Mouse (Mus musculus) lung, postnatal 25 days (tissue): ENCODE data around the gene Kcnn4.

Source experiments
- DNase-seq: peaks from one replicate; pipeline ENCODE4 v3.0.0; 2022; ENCODE audit warnings: low spot score

Gene Kcnn4

DNA sequence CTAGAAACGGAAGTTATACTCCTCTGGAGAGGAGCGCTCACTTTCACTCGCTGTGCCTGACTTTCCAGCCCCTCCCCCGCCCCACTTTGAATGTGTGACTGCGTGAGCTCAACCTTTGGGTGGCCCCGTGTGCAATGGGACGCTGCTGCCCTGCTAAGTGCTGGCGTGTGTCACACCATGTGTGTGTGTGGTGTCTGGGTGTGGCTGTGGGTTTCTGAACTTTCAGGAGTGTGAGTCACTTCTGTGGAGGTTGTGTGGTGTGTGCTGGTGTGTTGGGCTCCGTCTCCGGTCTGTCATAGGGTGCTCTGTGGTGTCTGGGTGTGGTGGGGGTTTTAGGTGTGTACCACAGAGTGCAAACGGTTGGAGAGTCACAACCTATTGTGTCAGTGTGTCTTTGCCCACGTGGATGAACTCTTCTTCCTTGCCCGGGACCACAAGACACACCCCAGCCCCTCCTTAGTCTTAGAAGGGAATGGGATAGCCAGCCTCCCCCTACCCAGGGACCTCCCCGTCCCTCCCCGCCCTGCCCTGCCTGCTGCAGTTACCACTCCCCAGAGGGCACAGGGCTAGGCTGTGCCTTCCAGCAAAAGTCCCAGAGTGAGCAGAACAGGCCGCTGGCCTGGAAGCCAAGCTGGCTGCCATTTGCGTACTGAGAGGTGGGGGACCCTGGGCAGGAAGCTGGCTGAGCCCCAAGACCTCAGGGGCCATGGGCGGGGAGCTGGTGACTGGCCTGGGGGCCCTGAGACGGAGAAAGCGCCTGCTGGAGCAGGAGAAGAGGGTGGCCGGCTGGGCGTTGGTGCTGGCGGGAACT, at the start of gene Kcnn4:
Gene Kcnn4 (plus strand): TSS at position 533 of the 811 bp plus-strand sequence.
- peak; percentile 31 for DNase-seq

DNA sequence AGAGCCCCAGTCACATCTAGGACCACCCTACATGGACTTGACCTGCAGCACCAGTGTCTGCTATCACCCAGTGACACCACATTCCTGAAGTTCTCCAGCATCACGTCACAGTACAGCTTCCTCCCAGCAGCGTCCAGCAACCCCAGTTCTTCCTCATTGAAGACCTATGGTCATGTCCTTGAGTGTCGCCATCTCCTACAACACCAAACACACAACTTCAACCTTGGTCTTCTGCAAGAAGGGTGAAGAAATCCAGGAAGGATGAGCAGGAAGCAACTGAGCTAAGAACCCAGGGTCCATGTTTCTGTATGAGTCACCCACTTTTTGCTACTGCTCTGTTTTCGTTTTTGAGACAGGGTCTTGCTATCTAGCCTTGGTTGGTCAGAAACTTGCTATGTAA, 47.5 kb upstream of the Kcnn4 start:
- no peak for DNase-seq

DNA sequence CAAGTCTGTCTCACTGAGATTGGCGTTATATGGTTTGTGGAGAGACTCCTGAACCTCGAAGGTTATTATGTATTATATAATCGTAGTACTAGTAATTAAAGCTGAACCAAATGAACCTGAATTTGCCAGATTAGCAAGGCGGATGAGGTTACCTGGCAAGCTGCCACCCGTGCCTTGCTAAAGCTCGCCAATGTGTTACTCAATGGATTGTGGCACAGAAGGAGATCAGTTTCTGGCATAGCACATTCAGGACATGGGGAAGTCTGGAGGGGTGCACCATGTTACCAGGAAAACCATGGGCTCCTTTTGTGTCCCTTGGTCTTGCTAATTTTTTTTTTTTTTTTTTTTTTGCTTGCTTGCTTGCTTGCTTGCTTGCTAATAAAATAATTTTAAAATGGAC, 44.9 kb upstream of the Kcnn4 start:
- peak; percentile 23 for DNase-seq

DNA sequence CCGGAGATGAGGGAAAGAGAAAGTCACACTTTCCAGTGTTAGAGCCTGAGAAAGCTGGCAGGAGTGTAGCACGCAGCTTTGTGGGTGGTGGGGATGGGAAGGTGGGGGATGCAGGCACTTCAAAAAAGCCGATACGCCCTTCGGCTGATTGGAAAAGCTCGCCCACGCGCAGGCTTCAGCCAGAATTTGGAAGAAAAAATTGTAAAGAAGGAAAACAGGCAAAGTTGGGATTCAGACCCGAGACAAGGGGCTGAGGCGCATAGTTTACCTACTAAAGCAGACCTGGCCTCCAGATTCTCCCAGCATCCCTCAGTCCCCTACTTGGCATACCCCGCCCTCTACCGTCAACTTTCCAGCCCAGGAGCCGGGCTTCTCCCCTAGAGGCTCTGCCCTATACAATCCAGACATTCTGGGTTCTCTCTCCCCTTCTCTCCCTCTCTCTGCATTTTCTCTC, 44.4 kb upstream of the Kcnn4 start:
- no peak for DNase-seq

DNA sequence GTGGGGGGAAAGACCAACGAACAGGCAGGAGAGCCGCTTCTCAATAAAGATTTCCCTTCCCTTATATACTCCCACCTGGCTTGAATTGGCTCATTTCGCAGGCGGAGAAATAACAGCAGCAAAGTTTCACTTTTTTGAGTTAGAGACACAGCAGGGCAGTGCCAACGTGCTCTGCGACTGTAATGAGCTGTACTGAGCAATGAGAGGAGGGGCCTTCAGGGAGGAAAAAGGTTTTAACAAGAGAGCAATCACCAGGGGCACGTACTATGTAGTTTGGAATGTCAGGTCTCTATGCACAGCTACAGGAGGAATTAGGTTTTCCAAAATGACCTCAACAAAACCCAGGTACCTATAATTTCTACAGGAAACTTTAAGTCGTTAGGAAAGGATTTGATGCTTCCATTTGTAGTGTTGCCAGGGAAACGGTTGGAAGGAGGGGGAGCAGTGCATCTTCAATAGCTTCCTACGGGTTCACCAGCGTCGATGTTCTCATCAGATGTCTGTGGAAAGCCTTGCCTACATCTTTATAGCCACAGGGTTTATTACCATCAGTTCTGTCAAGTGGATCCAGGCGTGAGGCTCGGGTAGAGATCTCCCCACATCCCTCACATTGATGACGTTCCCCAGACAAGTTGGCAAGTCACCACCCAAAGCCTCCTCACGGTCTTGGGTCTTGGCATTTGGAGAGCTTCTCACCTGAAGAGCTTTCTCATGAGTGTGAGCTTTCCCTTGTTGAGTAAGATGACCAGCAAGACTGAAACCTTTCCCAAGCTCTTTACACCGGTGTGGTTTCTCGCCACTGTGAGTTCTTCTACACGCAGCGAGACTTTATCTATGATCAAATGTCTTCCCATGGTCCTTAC, 43.6 kb upstream of the Kcnn4 start:
- DNase-seq, result peak; percentile 29

DNA sequence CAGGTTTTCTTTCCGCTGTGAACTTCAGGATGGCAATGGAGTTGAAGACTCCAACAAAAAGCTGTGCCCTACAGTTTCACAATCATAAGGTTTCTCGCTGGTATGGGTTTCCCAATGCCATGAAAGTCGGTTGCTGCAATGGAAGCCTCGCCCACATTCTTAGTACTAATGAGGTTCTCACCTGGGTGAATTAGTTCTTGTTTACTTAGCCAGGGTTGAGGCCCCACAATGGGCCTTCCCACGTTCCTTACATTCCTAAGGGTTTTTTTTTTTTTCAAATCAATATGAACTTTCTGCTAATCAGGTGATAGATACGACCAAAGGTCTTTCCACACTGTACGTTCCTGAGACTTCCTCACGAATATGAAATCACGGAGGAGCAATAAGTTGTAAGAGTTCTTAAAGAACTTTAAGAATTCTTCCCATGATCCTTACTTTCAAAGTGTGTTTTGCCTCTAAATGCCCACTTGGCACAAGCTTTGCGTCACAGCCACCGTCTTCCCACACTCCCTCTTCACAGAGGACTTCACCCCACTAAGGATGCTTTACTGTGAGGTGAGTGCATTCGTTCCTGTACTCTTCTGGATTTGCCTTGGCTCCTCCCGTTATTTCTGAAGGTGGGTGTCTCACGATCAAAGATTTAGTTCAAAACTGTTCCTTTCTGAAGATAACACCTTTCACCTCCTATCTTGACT, 42.6 kb upstream of the Kcnn4 start:
- peak; percentile 66 for DNase-seq

DNA sequence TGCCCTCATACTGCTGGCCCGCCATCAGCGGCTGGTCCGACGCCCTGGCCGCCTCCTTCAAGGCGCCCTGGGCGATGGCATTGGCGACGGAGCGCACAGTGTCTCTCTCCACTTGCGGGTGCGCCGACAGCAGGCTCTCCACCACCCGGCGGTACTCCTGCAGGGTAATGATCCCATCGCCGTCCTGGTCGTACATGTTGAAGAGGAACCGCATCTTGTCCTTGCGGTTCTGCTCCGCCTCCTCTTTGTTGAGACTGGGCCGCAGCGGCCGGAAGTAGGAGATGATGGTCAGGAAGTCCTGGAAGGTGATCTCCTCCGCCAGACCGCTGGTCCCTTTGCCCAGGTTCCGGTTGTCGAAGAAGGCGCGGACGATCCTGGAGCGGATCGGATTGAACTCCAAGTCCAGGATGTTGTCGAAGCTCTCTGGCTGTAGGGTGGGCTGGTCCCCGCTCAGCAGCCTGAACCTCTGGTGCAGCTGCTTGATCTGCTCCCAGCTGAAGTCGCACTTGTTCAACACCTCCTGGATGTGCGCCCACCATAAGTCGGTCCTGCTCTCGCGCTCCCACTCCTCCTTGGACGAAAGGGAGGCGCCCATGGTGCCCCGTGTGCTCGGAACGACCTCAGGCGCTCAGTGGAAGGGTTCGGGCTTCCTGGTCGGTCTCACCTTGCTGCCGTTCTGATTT, 36.6 kb upstream of the Kcnn4 start, which contains the start of gene Tescl:
Gene Tescl (minus strand): TSS at position 633 of the 683 bp plus-strand sequence.
- no peak for DNase-seq

DNA sequence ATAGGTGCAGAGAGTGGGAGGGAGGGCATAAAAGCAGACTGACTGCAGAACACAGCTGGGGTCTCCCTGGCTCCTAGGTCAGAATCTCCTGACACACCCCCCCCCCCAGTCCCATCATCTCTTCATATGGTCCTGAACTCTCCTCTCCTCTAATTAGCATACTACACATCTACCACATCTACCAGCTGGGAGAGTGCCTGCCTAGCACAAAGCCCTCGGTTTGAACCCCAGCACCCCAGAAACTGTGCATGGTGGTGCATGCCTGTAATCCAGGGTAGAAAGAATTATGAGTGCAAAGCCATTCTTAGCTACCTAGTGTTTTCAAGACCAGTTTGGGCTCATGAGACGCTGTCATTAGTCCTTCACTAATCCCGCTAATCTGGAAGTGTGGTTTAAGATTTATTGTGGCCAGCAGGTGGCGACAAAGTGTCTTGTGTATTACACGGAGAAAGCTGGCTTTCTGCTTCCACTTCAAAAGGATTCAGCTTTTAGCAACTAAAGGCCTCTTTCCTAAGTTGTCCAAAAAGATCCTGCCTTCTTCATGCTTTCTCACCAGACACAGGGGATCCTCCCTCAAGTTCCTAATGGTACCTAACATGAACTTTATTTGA, 34.3 kb upstream of the Kcnn4 start:
- DNase-seq, result peak; percentile 71

DNA sequence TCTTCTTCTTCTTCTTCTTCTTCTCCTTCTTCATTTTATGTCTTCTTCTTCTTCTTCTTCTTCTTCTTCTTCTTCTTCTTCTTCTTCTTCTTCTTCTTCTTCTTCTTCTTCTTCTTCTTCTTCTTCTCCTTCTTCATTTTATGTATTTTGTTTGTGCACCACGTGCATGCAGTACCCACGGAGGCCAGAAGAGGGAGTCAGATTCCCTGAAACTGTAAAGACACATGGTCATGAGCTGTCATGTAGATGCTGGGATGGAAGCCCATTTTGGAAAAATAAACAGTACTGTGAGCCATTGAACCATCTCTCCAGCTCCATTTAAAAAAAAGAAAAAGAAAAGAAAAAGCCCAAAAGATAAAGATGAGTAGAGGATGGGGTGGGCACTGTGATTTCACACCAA, 31.8 kb upstream of the Kcnn4 start:
- DNase-seq, result no peak

DNA sequence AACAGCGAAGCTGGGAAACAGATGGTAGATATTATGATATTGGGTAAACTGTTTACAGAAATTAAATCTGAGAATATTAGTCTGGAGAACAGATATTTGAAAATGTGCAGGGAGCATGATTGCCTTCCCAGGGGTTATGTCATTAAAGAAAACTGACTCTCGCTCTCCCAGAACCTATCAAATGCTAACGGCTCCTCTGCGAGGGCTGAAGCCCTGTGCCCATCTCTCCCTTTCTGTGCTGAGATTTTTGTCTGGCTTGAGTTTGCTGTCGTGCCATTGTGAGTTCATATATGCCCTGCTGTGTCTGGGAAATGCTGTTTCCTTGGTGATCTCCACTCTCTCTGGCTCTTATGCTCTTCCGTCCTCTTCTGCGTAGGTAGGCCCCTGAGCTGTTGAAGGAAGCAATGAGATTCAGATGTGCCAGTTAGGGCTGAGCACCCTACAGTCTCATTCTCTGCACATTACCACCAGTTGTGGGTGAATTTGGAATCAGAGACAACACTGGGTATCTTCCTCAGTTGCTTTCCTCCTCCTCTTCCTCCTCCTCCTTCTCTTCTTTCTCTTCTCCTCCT, 26.3 kb upstream of the Kcnn4 start:
- no peak for DNase-seq

DNA sequence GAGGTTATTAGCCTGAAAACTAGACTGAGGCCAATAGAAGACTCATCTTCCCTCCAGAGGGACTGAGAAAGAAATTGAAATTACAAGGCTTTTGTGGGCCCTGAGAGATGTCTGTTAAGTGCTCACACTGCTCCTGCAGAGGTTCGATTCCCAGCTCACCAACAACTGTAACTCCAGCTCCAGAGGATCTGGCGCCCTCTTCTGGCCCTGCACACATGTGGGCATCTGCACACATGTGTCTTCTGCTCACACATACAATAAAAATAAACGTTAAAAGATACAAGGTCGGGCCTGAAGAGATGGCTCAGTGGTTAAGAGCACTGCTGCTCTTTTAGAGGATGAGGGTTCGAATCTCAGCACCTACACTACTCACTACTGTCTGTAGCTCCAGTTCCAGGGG, 23.6 kb upstream of the Kcnn4 start:
- no peak for DNase-seq

DNA sequence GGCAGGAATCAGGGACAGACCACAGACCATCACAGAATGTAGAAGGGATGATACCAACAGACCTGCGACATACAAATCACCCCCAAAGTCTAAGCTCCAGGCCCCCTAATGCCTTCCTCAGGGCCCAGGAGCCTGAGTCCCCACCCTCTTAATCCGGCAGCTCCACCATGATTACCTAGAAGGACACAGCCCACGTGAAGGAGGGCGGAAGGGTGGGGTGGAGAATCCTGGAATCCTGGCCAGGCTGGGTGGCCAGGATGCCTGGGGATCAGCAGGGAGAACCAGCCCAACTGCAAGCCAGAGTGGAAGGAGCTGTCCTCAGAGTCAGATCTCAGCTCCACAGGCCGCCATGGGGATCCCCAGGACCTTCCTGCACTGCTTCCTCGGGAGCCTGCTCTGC, 21.2 kb upstream of the Kcnn4 start, which contains the start of gene Lypd5:
Gene Lypd5 (plus strand): TSS at position 301 of the 400 bp plus-strand sequence.
- DNase-seq, result no peak

DNA sequence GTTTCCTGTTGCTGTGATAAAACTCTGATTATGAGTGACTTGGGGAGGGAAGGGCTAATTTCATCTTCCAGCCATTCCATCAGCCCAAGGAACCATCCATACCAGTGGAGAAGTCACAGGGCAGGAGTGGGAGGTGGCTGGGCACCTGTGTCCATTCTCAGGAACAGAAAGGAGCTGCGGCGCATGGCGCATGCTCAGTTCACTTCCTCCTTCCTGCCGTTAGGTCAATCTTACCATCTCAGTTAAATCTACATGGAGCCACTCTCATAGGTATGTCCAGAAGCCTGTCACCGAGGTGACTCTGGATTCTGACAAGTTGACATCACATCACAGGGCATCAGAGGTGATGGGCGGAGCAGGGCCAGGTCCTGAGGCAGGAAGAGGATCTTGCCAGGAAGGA, 14.4 kb upstream of the Kcnn4 start:
- no peak for DNase-seq

DNA sequence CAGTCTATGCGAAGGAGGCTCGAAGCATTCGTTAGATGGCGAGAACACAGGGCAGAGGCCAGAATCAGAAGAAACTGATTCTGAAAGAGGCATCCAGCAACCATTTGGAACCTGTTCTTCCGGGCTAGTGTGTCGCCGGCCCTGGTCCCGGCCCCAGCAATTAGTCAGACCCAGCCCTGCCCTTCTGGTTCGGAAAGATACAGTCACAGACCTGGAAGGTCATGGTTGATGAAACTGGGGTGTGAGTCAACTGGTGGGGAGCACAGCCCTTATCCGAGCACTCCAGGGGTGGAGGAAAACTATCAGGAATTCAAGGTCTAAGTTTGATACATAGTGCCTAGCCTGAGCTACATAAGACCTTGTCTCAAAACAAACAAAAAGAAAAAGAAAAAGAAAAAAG, 14.0 kb upstream of the Kcnn4 start:
- no peak for DNase-seq

DNA sequence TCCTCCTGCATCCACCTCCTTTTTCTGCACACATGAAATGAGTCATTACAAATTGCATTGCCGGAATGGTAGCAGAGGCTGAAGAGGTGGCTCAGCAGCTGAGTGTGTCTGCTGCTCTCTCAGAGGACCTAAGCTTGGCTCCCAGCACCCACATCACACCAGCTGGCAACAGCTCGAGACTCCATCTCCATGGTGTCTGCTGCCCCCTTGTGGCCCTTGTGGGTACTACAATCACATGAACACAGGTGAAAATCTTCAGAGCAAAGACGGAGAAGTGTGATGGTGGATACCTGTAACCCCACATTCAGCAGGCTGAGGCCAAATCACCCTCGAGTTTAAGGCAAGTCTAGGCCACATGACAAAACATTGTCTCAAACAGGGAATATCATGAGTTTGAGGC, 12.2 kb upstream of the Kcnn4 start:
- no peak for DNase-seq

DNA sequence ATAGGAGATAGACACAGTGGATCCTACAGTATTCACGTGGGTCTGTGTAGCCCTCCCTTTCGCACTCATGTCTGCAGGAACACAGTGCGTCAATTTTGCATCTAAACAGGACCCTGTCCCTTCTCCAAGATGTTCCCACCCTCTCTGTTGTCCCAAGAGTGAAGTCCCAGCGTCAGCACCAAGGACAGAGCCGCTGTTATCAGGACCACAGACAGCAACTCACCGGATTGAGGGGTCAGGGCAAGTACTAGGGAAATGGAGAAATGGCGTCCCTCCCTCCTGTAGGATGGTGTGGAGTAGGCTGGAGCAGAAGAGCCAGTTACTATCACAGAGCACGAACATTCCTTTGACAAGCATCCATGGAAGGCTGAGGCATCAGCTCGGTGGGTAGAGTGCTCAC, 10.8 kb upstream of the Kcnn4 start:
- DNase-seq, result no peak

DNA sequence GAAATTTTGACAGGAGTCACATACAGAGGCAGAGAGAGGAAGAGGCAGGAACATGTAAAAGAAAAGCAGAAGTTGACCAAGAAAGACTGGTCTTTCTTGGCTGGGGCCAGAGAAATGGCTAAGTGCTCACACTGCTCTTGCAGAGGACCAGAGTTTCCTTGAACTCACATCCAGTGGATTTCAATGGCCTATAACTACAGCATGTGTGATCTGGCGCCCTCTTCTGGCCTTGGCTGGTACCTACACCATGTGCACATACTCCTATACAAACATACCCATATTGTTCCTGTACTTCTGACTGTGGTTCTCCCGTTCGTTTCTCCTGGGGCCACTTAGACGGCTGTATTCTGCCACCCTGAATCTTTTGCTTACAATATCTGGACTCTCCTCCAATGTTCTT, 9.1 kb upstream of the Kcnn4 start:
- no peak for DNase-seq

DNA sequence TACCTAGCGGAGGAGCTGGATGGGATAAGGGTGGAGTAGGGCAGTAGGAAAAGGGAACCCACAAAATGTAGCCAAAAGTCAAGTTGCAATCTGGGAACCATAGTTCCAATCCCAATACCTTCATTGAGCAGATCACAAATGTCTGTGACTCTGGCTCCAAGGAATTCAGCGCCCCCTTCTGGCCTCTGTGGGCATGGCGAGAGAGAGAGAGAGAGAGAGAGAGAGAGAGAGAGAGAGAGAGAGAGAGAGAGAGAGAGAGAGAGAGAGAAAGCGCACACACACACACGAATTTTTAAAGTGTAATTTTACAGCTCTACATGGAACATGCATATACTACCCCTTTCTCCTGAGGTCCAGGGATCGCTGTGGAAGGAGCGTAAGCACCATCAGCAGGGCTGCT, 6.8 kb upstream of the Kcnn4 start:
- DNase-seq, result no peak

DNA sequence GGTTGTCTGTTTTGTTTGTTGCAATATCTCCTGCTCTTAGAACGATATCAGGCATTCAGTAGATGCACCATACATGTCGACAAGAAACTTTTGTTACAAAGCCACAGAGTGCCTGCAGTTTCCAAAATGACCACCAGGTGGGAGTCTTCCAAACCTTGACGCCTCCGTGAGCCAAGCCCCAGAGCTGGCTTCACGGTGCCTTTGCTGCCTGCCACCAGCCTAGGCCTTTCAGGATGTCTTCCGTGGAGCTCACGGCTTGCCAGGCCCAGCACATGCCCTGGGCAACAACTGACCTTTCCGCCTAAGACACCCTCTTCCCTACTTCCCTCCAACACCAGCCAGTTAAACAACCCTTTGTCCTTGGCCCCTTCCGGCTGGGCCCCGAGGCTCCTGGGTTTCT, 5.2 kb upstream of the Kcnn4 start:
- peak; percentile 71 for DNase-seq

DNA sequence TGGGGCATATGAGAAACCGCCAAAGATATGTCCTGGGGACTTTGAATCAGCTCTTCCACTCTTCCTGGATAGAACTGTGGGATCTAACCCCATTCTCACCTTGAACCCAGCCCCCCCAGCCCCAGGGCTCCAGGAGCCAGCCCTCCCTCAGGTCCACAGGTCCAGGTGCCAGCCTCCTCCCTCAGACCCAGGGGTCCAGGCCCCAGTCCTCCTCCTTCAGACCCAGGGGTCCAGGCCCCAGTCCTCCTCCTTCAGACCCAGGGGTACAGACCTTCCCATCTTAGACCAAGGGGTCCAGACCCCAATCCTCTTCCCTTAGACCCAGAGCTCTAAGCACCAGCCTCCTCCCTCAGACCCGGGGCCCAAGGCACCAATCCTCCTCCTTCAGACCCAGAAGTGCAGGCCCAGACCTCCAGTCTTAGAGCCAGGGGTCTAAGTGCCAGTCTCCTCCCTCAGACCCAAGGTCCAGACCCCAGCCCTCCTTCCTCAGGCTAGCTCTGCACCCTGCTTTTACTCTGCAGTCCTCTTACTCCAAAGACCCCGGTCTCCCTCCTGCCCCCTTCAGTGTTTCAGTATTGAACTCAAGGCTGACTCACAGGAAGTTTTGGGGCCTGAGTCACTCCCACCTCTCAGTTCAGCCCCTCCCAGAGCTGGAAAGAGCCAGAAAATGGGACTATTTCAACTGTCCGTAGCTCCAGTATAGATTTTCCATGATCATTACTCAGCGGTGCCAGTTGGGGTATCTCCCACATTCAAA, 4.6 kb upstream of the Kcnn4 start:
- no peak for DNase-seq
